Mouse (Mus musculus) brain, embryonic 14.5 days (tissue): Measurements from ENCODE around the gene Mdga1. TPM values are rescaled to one million over a fixed set of nuclear protein-coding genes. Genes with fewer than 3 reads are reported as not detected.

Experiments used
- DNase-seq: peaks from one replicate; pipeline ENCODE4 v3.0.0-alpha.2; 2011; ENCODE audit warnings: low read depth
- CTCF ChIP-seq: fragments of 200-500 bp; IDR thresholded peaks from 2 replicates; pipeline ENCODE4 v1.5.1; 2012; ENCODE audit warnings: inconsistent platforms, mild to moderate bottlenecking, moderate library complexity, borderline replicate concordance; ENCODE audit not compliant: insufficient read depth, insufficient read length; ENCODE audit errors: extremely low read depth
- POLR2A ChIP-seq: fragments of 200-500 bp; IDR thresholded peaks from 2 replicates; pipeline ENCODE4 v1.6.1; 2012; ENCODE audit warnings: mild to moderate bottlenecking, inconsistent platforms, borderline replicate concordance; ENCODE audit not compliant: poor library complexity, insufficient read depth, insufficient read length, severe bottlenecking; ENCODE audit errors: extremely low read depth
- polyA plus RNA-seq: library from polyadenylated mRNA; depleted of rRNA; stranded (reverse); fragments of >200 nt; gene quantifications from 2 replicates; pipeline ENCODE4 v1.2.3, GENCODE M21; 2012; rRNA removed

Gene Mdga1
- 38.1 and 58.9 TPM in 2 replicates for polyA plus RNA-seq

DNA sequence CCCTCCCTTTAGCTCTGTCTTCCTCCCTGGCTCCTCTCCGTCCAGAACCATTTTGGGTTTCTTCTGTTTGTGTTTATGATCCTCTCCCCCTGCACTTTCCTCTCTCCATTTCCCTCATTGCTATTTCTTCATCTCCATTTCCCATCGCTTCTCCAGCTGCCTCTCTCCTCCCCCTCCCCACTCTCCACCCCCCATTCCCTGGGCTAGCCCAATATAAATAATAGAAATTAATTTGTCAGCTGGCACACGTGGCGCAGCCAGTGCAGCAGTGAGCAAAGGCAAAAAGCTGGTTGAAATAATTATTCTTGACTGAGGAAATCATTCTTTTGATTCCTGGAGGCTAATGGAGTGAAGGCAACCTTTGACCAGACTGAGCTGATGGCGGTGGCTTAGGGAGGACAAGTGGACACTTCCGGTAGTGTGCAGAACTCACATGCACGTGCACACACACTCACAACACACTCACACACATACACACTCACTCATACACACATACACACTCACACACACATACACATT is at the start of gene Mdga1:
TSS of gene Mdga1 (minus strand) at position 51 of the 519 bp plus-strand sequence.
- peak; percentile 29 for DNase-seq
- TF ChIP-seq CTCF: no peak
- TF ChIP-seq POLR2A: no peak

DNA sequence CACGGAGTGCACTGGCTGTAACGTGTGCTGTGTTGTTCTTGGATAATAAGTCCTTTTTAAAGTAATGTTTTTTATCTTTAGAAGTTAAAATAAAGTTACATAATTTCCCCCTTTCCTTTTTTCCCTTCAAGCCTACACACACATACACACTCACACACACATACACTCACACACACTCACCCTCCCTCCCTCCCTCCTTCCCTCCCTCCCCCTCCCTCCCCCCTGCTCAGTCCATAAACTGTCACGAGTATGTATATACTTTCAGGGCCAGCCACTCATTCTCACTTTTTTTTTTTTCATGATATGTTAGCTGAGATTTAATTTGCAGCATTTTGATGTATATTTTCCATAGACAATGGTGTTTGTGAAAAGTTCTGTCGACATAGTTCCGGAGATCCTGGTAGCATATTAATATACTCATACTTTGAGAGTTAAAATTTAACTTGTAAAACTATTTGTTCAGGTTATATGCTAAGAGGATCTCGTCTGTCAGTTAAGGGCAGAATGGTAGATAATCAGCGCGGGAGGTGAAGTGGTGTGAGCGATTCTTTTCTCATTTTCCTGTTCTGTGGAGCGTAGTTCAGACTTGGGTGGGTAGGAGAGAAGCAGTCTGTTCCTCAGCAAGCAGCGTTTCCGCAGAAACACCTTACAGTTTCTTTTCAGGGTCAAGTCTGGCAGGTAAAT is 49.2 kb upstream of the Mdga1 start:
- no peak for DNase-seq
- TF ChIP-seq POLR2A: no peak
- no peak for TF ChIP-seq CTCF

DNA sequence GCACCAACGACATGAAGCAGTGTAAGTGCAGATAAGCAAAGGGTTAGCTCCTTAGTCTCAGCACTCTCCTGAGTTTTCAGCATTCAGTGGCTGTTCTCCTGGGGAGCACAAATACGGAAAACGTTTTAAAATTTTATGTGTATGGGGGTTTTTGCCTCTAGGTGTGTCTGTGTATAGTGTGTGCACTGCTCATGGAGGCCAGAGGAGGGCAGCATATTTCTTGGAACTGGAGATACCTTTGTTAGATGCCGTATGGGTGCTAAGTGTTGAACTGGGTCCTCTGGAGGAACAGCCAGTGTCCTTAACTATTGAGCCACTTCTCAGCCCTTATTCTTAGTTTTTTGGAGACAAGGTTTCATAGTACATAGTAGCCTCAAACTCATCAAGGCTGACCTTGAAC is 44.8 kb upstream of the Mdga1 start:
- no peak for DNase-seq
- TF ChIP-seq POLR2A (no peak), CTCF (no peak)

DNA sequence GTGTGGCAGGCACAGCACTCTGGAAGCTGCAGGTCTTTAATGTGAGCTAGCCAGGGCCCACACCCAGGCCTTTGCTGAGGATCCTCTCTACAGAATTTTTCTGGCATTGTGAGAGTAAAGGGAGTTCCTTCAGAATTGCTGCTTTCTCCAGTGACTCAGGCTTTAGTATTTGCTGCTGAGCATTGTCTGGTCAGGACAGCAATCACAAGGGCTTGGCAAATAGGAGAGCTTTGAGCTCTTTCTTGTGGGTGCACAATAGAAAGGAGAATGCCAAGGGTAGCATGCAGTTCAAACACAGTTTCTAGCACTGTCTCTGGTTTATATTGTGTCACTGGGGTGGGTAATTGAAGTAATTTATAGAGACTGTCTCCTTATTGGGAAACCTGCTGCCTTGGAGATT is 38.5 kb upstream of the Mdga1 start:
- TF ChIP-seq CTCF: no peak
- no peak for TF ChIP-seq POLR2A
- DNase-seq: no peak

DNA sequence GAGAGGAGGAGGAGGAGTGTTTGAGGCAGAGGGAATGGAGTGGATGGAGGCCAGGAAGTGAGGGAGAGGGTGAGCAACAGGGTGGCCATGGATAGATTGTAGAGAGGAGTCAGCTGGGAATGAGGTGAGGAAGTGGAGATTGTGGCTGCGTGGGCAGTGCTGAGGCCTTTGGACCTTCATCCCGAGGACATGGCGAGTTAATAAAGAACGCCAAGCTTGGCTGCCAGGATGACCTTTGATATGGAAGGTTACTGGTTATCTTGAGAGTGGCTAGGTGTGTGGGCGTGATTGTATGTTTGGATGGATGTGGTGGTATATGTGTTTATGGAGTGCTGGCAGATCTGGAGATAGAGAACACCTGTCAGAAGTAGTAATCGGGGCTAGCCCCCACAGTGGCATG is 38.0 kb upstream of the Mdga1 start:
- no peak for TF ChIP-seq POLR2A
- no peak for TF ChIP-seq CTCF
- no peak for DNase-seq

DNA sequence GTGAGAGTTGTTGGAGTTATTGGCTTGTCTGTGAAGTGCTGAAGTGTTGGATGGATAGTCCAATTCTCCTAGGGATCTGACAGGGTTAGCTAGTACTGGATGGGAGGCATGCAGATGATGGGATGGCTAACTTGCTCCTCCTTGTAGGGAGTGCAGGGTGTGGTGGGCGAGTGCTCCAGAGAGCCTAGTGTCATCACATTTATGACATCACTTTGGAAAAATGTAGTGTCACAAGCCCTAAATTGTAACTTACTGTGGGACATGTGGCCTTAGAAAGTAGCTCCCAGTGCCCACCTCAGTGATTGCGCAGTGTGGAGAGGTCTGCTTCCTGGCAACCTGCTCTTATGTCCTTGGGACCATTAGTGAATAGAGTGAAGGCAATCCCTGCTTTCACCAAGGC is 37.0 kb upstream of the Mdga1 start:
- no peak for DNase-seq

DNA sequence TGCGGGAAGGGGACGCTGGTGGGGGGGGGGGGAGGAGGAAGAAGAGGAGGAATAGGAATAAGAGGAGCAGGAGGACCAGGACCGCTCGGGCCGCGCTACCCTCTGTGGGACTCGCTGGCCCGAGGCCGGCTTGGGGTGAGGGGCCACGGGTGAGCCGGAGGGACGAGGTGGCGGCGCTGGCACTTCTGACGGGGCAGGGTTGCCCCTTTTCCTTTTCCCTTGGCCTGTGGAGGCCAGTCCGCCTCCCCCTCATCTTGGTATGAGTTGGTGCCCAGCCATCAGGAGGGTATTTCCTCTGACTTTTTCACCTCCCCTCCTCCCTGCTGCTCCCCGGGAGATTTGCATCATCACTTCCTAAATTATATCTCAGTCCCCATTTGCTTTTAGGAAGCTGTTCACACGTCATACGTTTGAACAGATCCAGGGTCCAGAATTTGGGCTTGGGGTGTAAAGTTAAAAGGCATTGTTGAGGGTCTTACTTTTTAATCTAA is 35.6 kb upstream of the Mdga1 start:
- DNase-seq: no peak
- TF ChIP-seq CTCF: no peak
- TF ChIP-seq POLR2A: no peak

More for the DNA sequence above, 37.0 kb upstream of the Mdga1 start:
- TF ChIP-seq CTCF: no peak
- TF ChIP-seq POLR2A: no peak

DNA sequence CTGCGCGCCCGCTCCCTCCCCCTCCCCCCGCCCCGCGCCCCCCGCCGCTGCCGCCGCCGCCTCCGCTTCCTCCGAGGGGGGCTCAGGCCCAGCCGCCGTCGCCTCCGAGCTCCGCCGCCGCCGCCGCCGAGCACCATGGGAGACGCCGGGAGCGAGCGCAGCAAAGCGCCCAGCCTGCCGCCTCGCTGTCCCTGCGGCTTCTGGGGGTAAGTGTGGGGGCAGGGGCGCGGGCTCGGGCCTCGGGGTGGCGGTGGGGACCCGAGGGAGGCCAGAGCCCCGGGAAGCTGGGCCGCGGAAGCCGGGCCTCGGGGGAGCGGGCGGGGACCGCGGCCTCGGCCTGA is 35.2 kb upstream of the Mdga1 start:
- DNase-seq: no peak
- no peak for TF ChIP-seq CTCF
- no peak for TF ChIP-seq POLR2A

DNA sequence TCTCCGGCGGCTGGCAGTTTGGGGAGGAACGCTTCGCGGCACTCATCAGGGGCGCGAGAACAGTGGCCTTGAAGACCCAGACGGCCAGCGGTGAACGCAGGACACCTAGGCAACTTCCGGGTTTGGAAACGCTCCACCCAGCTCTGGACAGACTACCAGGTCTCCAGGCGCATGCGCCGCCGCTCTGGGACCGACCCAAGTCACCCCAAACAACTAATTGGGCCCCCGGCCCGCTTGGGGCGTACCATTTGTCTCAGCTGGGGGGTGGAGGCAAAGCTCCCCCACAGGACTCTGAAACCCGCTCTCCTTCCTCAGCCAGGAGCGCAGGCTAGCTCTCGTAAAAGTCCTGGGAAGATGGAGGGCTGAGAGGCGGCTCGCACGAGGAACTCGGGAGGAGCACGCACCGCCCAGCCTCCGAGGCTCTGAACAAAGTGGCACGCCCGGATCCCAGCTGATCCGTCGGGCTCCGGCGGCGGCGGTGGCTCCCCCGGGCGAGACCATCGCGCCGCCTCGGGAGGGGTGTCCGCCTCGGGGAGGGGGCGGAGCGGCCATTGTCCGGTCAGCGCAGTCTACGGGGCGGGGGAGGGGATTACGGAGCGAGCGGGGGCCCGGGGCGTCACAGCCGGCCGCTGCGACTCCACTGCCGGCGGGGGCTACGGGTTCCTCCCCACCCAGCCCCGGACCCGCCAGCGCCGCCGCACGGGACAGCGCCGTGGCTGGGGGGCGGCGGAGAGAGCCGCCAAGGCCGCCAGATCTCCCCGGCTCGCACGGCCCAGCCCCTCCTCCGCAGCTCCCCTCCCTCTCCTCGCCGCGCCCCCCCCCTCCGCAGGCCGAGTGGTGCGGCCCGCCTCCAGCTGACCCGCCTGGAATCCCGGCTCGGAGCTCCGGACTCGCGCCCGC is 34.6 kb upstream of the Mdga1 start, which contains the start of gene Zfand3:
TSS of gene Zfand3 (plus strand) at position 531 of the 900 bp plus-strand sequence.
- no peak for TF ChIP-seq CTCF
- peak; percentile 73; the same call in 1 of the 2 replicates for TF ChIP-seq POLR2A
- DNase-seq: peak; percentile 97

DNA sequence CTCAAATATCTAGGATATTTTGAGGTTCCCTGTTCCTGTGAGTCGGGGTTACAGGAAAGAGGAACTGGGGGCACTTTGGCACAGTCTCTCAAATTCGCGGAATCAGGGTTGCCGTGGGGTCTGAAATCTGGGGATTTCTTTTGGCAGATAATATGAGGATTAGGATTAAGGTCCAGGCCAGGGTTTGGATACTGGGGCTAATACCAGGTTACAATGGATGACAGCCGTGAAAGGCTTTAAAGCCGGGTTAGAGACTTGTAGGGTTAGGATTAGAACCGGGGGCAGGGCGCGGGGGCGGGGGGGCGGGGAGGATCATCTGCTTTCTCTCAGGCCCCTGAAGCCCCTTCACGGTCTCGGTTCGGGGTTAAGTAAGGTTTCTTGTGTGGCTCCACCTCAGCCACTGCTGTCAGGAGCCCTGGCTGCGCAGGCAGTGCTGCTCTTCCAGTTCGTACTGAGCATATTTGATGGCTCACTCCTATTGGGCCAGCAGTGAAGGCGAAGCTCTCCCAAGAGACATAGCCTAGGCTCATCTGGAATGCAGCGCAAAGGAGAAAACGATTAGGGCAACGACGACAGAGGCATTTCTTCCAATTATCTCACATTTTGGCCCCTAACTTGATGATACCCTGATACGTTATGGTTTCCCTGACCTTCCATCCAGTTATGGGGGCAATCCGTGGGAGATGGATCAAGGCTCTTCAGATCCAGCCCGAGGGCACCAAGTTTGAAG is 28.8 kb upstream of the Mdga1 start:
- TF ChIP-seq POLR2A (no peak), CTCF (no peak)

DNA sequence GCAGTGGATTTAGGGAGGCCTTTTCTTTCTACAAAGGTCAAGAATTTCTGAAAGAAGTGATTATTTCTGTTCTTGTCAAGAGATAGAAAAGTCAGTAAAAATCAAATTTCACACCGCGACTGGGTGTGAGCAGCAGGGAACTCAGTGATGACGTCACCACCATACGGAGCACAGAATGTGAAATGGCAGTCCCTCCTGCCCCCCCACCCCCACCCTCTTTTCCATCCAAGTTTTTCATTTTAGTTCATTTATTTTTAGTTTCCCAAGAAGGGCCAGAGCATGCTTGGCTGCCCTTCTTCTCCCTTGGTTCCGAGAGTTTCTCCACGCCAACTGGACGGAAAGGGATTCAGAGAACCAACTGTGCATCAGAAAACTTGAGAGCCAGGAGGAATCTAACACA is 27.8 kb upstream of the Mdga1 start:
- TF ChIP-seq POLR2A (no peak), CTCF (no peak)
- DNase-seq: peak; percentile 35

More for the DNA sequence above, 28.8 kb upstream of the Mdga1 start:
- no peak for DNase-seq

DNA sequence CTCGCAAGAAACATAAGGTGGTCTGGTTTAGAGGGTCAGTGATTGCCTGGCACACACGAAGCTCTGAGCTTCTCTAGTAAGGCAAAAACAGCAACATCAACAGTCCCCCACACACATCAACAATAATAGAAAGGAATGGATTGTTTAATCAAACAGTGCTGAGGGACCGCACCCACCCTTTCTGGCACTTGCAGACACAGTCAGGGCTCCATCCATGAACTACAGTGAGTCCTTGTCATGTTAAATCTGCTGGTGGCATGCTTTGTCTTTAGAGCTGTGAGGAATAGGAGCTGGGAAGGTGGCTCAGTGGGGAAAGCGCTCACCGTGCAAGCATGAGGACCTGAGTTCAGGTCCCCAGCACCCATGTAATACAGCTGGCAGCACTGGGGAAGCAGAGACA is 26.1 kb upstream of the Mdga1 start:
- no peak for DNase-seq
- TF ChIP-seq CTCF (no peak), POLR2A (no peak)
